Mouse (Mus musculus) heart, postnatal 0 days (tissue): ENCODE measurements around the gene Gm8122.
"Not testable (repeated sequence)": the region's sequence is repeated elsewhere in the genome, so short reads cannot be mapped to it uniquely, and the experiment has no call there.

Source experiments
- CTCF ChIP-seq: IDR thresholded peaks from 2 replicates; pipeline ENCODE4 v1.5.1; 2016; ENCODE audit warnings: antibody characterized with exemption, control low read depth, low read depth
- EP300 ChIP-seq: IDR thresholded peaks from 2 replicates; pipeline ENCODE4 v1.6.1; 2016; ENCODE audit warnings: antibody characterized with exemption, low read depth

DNA sequence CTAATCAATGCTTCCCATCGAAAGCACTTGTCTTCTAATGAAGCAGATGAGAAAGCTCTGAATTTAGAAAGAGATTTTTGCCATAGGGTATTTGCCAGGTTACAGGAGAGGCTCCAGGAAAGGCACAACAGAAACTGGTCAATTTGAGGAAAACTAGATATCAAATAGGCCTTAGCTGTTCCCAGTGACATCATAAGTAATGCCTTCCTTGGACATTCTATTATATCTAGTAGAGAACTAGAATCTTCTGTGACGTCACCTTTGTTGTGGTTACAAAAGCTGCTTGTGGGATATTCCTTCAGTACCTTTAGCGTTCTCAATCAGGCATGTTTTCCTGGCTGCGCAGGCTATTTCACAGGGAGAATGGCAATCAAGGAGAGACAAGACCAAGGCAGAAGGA, 23.2 kb upstream of the Gm8122 start, which contains the start of gene Gm8126:
- TF ChIP-seq CTCF, EP300: not testable (repeated sequence)
